Mouse (Mus musculus) adrenal gland (tissue): Measurements from ENCODE around the gene Rps27a.

Source experiments
- intact Hi-C: fragments of 180-260 bp; cut with DNase I; formaldehyde crosslinking; loops from one replicate; pipeline ENCODE4 v1.15.1; 2025
- long read RNA-seq, 2 experiments: library from polyadenylated mRNA; unstranded; transcript quantifications; one replicate each; pipeline ENCODE4 v2.0.0; 2020; ENCODE audit warnings: borderline replicate concordance in 1 of 2; ENCODE audit not compliant: insufficient replicate concordance in 1 of 2

Rps27a gene
- long read RNA-seq, experiment 1, transcript Rps27a-201 (5 exons, 637 nt) = minor isoform, 41 of 651 reads
- long read RNA-seq, experiment 1, transcript Rps27a-202 (6 exons, 791 nt) = major isoform, 574 of 651 reads
- long read RNA-seq, experiment 1, partial matches to known transcripts = 3 of 651 reads
- long read RNA-seq, experiment 1, other reads (novel, unspliced or antisense) = 33 of 651 reads
- long read RNA-seq, experiment 2, transcript Rps27a-202 (6 exons, 791 nt) = major isoform, 516 of 610 reads
- long read RNA-seq, experiment 2, transcript Rps27a-201 (5 exons, 637 nt) = minor isoform, 66 of 610 reads
- long read RNA-seq, experiment 2, partial matches to known transcripts = 6 of 610 reads
- long read RNA-seq, experiment 2, other reads (novel, unspliced or antisense) = 21 of 610 reads

DNA sequence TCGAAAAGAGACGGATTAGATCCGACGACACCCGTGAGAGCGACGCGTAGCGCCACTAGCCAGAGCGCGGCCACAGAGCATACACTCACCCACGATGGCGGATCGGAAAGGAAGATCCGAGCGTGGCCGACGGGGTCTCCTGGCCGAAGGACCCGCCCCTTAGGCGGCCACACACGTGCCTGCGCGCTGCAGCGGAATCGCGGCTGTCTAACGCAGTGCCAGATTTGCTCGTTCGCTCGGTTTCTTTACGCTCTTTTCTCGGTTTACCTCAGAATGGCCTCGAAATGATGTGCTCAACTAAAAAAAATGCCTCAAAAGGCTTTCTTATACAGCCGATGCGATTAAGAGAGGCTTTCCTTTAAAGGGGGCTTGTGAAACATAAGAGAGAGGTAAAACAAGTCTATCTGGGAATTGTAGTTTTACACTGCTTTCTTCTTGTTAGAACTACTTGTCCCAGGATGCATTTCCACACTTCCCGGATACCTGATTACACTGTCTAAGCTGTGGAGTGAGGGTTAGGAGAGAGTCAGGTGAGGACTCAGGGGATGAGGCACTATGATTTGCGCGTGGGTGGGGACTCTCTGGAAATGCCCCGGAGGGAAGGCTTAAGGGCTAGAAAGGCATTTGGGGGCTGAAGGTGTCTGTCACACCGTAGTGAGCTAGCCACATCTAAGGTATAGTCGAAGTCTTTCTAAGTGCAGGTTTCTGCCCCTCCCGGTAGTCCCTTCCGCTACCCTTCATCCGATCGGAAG, at the start of gene Rps27a, which contains the start of gene Clhc1:
Gene Rps27a, minus strand, starts transcription at position 358 of the 752 bp plus-strand sequence.
Gene Clhc1, plus strand, starts transcription at position 199 of the 752 bp plus-strand sequence.
- intact Hi-C loops = loop anchor here (5.0 kb wide), 1 partner anchor 144 kb away; the partner anchor contains the start of gene Rtn4

DNA sequence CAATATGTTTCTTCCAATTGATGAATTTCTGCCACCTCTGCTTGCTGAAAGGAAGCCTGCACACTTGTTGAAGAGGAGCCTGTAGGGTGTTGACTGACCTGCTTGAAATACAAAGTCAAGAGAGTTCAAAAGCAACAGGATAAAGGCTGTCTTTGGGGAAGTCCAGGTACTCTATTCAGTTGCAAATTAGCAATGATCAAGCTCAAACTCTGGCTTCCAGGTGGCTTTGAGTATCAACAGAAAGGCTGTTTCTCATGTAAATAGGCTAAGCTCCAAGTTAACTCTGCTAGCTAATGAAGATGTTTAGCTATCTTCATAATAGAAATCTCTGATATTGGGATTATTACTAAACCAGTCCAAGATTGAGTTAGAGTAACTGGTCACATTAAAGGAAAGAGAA, 49.2 kb upstream of the Rps27a start:
- intact Hi-C loops = no loop called here

DNA sequence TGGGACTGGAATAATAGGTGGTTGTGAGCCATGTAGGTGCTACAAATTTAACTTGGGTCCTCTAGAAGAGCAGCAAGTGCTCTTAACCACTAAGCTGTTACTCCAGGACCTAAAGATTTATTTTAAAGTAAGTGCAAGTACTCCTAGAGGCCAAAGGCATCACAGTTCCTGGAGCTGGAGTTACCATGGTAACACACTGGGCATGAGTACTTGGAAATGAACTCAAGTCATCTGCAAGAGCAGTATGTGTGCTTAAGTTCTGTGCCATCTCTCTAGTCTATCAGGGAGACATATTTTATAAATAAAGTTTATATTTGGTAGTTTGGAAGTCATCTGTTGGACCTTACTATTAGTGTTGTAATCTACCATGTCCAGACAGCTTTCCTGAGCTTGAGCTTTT, 47.3 kb upstream of the Rps27a start:
- intact Hi-C loops = no loop called here

DNA sequence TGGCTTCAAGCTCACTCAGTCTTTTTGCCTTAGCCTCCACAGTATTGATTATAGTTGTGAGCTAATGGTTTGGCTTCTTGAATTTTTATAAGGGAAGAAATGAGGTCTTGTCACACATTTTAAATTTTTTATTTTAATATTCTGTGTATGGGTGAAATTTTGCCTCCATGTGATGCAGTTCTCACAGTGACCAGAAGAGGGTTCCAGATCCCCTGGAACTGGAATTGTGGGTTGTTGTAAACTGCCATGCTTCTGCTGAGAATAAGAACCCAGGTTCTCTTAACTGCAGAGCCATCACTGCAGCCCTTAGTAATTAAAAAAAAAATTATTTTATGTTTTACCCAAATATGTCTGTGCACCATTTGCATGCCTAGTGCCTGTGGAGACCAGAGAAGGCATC, 31.7 kb upstream of the Rps27a start:
- intact Hi-C loops = loop anchor here (10.0 kb wide), 1 partner anchor 305 kb away; no protein-coding TSS in a partner anchor

- intact Hi-C loops = loop anchor here (10.0 kb wide), 1 partner anchor 312 kb away; no protein-coding TSS in a partner anchor
Observed at GRCm38 (mm10) chr11:29572656-29573055, 24.7 kb upstream of the Rps27a start.

DNA sequence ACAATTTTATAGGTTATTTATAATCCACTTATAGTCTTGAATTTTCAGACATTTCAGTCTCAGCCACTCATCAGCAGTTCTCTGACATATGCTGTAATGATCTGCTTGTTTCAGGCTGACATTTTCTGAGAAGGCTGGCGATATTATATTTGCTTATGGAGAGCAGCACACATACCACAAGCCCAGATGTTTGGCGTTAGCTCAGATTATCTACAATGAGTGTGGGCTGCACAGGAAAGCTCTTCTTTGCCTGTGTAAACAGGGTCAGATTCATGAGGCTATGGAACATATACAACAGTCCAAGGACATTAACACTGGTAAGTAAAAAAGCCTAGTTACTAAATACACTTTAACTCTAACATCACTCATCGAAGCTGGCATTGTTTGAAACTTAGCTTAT, 23.6 kb upstream of the Rps27a start:
- intact Hi-C loops = loop anchor here (10.0 kb wide), 1 partner anchor 313 kb away; no protein-coding TSS in a partner anchor

- intact Hi-C loops = no loop called here
Observed at GRCm38 (mm10) chr11:29563406-29563805, 15.5 kb upstream of the Rps27a start.

DNA sequence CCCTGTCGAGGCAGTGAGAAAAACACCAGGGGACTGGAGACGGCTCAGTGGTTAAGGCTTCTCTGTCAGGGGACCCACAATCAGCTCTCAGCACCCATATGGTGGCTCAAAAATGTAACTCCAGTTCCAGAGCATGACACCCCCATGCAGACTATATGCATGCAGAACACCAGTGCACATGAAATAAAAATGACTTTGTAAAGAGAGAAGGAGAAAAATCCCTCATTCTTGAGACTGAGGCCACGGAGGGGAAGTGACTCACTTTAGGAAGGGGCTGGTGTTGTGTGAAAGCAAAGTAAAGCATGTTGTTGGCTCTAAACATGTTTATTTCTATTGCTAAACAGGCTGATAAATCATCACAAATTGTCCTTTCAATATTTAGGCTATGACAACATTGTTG, 13.1 kb upstream of the Rps27a start:
- intact Hi-C loops = no loop called here

DNA sequence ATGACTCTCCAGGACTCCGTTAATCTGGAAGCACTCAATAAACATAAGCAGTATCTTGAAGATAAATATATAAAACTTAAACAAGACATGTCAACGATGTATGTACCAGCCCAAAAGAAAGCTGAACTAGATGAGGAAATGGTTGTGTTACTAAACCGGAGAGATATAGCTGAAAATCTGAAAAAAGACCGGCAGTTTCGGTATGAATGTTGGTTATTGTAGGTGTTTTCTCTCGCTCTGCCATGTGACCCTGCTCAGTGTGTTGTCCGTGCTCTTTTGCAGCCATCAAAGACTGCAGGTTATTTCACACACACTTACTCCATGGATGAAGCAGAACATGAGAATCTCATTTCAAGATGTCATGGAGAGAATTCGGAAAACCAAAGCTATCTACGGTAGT, 12.5 kb upstream of the Rps27a start:
- intact Hi-C loops = no loop called here

- intact Hi-C loops = loop anchor here (5.0 kb wide), 1 partner anchor 143 kb away; the partner anchor contains the start of gene Rtn4
Observed at GRCm38 (mm10) chr11:29549425-29549778, 1.5 kb upstream of the Rps27a start.

- intact Hi-C loops = loop anchor here (5.0 kb wide), 1 partner anchor 144 kb away; the partner anchor contains the start of gene Rtn4
Observed at GRCm38 (mm10) chr11:29548504-29549424, 855 bp upstream of the Rps27a start.

GRCm38 (mm10) chr11:29547249-29547751, 609 bp downstream of the Rps27a start:
- intact Hi-C loops = loop anchor here (5.0 kb wide), 1 partner anchor 145 kb away; the partner anchor contains the start of gene Rtn4

DNA sequence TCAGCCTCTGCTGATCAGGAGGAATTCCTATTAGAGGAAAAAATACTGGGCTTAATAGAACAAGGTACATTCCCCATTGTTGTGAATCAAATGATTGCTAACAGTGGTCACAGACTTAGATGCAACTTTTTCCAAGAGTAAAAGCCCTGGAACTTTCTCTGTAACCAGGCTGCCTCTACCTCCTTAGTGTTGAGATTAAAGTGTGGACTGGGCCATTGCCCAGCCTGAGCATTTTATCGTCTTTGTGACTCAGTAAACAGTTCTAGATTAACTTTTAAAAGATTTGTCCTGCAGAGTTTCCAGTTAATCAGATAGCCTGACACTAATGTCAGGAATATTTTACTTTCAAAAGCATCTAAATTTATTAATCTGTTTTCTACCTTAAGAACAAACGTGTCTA, 1.1 kb downstream of the Rps27a start:
- intact Hi-C loops = loop anchor here (5.0 kb wide), 1 partner anchor 146 kb away; the partner anchor contains the start of gene Rtn4

DNA sequence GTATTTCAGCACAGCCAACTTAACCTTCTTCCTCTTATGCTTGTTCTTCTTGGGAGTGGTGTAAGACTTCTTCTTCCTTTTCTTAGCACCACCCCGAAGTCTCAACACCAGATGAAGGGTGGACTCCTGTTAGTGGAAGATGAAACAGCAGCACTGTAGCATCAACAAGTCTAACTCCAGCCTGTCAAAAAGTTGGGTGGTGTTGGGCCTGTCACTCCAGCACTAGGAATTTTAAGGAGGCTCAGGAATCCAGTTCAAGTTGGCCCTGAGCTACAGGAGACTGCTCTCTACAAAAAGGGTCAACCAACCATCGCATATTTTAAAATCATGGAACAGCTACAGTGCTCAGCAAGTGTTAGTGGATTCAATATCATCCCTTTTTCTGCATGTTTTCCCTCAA, 1.6 kb downstream of the Rps27a start:
- intact Hi-C loops = loop anchor here (5.0 kb wide), 1 partner anchor 146 kb away; the partner anchor contains the start of gene Rtn4

- intact Hi-C loops = loop anchor here (5.0 kb wide), 1 partner anchor 147 kb away; the partner anchor contains the start of gene Rtn4
Observed at GRCm38 (mm10) chr11:29545150-29545752, 2.7 kb downstream of the Rps27a start.

GRCm38 (mm10) chr11:29544225-29544945, 3.5 kb downstream of the Rps27a start:
- intact Hi-C loops = no loop called here

DNA sequence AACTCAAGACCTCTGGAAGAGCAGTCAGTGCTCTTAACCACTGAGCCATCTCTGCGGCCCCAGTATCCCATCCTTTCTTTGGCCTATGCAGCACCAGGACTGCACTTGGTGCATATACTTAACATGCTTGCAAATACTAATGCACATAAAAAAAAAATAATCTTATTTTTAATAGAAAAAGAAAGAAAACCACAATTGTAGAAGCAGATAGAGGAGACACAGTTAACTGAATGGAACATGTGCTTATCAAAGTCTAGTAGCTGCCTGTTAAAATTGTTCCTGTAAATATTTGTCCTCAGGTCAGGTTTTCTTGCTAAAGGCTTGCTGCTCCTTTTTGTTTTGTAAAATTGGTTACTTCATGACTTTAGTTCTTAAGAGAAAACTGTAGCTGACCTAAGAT, 9.7 kb downstream of the Rps27a start:
- intact Hi-C loops = loop anchor here (10.0 kb wide), 1 partner anchor 273 kb away; no protein-coding TSS in a partner anchor

DNA sequence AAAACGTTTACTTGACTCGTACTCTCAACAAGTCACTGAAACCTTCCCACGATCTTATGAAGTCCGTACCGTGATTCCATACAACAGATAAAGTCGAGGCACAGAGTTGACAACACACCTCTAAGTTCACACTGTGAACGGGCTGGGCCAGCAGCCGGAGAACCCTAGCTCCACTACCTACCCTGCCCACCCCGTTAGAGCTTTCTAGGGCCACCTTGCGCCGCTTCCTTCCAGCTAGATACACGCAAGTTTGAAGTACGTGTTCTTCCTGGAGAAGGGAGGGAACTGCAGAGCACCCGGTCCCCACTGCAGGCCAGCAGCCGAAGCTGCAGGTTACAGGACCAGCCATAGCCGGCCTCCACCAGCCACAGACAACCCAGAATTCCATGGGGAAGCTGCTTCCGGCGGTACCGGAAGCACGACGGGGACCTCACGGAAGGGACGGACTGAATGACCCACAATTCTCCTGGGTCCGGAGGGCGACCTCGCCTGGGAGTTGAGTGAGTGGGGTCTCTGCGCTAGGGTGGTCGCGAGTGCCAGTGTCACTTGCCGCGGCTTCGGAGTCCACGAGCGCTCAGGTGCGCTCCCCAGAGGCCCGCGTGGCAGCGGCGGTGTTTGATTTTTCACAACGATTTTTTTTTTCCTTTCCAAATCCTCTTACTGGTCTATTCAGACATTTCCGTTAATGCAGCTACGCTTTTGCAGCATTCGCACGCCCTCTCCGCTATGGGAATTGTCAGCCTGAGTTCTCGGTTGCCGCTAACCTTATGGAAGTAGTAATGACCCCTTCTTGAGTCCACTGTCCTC, 21.7 kb downstream of the Rps27a start, which contains the start of gene Mtif2:
Gene Mtif2, plus strand, starts transcription at position 421 of the 807 bp plus-strand sequence.
- intact Hi-C loops = no loop called here
